9 mouse cellular contexts compared by ENCODE assay signal in genomic region chr12:76649708-76650687, GRCm38 (mm10).
DNase-seq lines count a peak whose midpoint lies in the region; ATAC-seq lines count a peak whose summit lies in the region.
"Had no signal": no experiment of that assay in that cellular context is flagged by ENCODE, and none has a peak within 500 bp of the region (broad histone marks: within the 10 kb centered on the region; RNA-seq: fewer than 3 reads in every experiment).

No protein-coding gene starts in this region.

- no peak overlapping the region for H3K4me3 ChIP-seq in hindbrain, embryonic 11.5 days (ENCODE audit: low read depth, low read length)
- H3K4me3 ChIP-seq: limb, embryonic 13.5 days had no signal

- peak; percentile 8 for DNase-seq in adipocyte (ENCODE audit: low spot score)
- peak; percentile 88 for DNase-seq in cerebellum, adult 9-11 months
- DNase-seq in frontal cortex, postnatal 36 days (ENCODE audit: low spot score in 2 of 2): peak; percentile 38 to 71
- DNase-seq in hindbrain, embryonic 11.5 days (ENCODE audit: low spot score): peak; percentile 73
- DNase-seq in layer of hippocampus, postnatal 36 days: peak; percentile 54 to 56
- DNase-seq in right cerebral cortex, adult 2 months (ENCODE audit: low spot score in 2 of 2): peak; percentile 63 to 66
- no peak for DNase-seq in yolk sac, embryonic 10.5 days (ENCODE audit: low spot score)

- 54% methylated on average over 16 of the region's 16 CpGs for WGBS in hindbrain, embryonic 11.5 days

- ATAC-seq in hindbrain, embryonic 11.5 days (ENCODE audit: low FRiP score): peak; percentile 63; the same call in 1 of the 2 replicates
- peak; percentile 98 for ATAC-seq in megakaryocyte progenitor cell, adult 5-6 weeks (replicated peaks; ENCODE audit: poor library complexity)

- H3K27ac ChIP-seq in hindbrain, embryonic 11.5 days (ENCODE audit: low read depth, low read length): no peak overlapping the region
- H3K27ac ChIP-seq: limb, embryonic 13.5 days had no signal

- no peaks in the 10 kb centered on the region for H3K9me3 ChIP-seq in hindbrain, embryonic 11.5 days (ENCODE audit: control insufficient read depth, low read length)

- H3K36me3 ChIP-seq in hindbrain, embryonic 11.5 days (ENCODE audit: control insufficient read depth, insufficient read depth, low read length): no peaks in the 10 kb centered on the region
- H3K36me3 ChIP-seq: limb, embryonic 13.5 days had no signal

- no peak overlapping the region for H3K9ac ChIP-seq in hindbrain, embryonic 11.5 days (ENCODE audit: low read depth, low read length)
- H3K9ac ChIP-seq: limb, embryonic 13.5 days had no signal

- H3K4me2 ChIP-seq in hindbrain, embryonic 11.5 days (replicated peaks; ENCODE audit: low read depth, low read length): no peak overlapping the region
- H3K4me2 ChIP-seq: limb, embryonic 13.5 days had no signal

- H3K27me3 ChIP-seq in hindbrain, embryonic 11.5 days (ENCODE audit: control insufficient read depth, insufficient read depth, low read length): no peaks in the 10 kb centered on the region

- H3K4me1 ChIP-seq in hindbrain, embryonic 11.5 days (replicated peaks; ENCODE audit: control insufficient read depth, insufficient read depth, low read length): peaks cover 2% of the 10 kb centered on the region; the same call in 1 of the 2 replicates
